Mouse (Mus musculus): ENCODE measurements around the gene Nab1. TPM values are rescaled to one million over a fixed set of nuclear protein-coding genes. Genes with fewer than 3 reads are reported as not detected.

The Nab1 gene
- total RNA-seq (2012; rRNA removed) (26.7 and 29.8 TPM in 2 replicates), polyA plus RNA-seq (2012; ENCODE audit: insufficient read depth in 1 of 2, insufficient read length in 2 of 2, low read depth in 1 of 2, low replicate concordance in 2 of 2, missing spikeins in 1 of 2) (10 to 100 TPM in 1 of 2 experiments, not detected in 1; 40.3 TPM)

GRCm38 (mm10) chr1:52500314-52500981 is at the start of gene Nab1:
Nab1 (minus strand) TSS chr1:52500679.
- H3K4me1 ChIP-seq (ENCODE audit: control insufficient read depth in 1 of 2, insufficient read depth in 2 of 2, low read length in 2 of 2), result peaks cover 3 to 6% of the 10 kb centered on the region in 2 experiments; a peak in 3 of 4 replicates
- peak within 1 kb of the TSS; percentile 74 for H3K27ac ChIP-seq (ENCODE audit: control insufficient read depth, low read depth, low read length)
- TF ChIP-seq EP300 (IDR thresholded peaks at IDR 0.05; ENCODE audit: low read depth in 1 of 2, low read length in 2 of 2), result no peak; a peak in 1 of 4 replicates
- TF ChIP-seq E2F4 (IDR thresholded peaks at IDR 0.05; ENCODE audit: borderline replicate concordance, low read depth, low read length), result no peak
- TF ChIP-seq TAL1 (IDR thresholded peaks at IDR 0.05; ENCODE audit: low read length), result no peak
- no peak for TF ChIP-seq CHD2 (IDR thresholded peaks at IDR 0.05; ENCODE audit: low read length)
- no peak for TF ChIP-seq ZMIZ1 (IDR thresholded peaks at IDR 0.05; ENCODE audit: low read depth, low read length)
- no peak for TF ChIP-seq MYB (IDR thresholded peaks at IDR 0.05; ENCODE audit: low read depth, low read length)
- TF ChIP-seq RCOR1 (IDR thresholded peaks at IDR 0.05; ENCODE audit: low read depth, low read length), result no peak
- no peak for TF ChIP-seq ETS1 (IDR thresholded peaks at IDR 0.05; ENCODE audit: low read depth, low read length)
- no peak for TF ChIP-seq USF1 (IDR thresholded peaks at IDR 0.05; ENCODE audit: low read depth, low read length)
- no peak for TF ChIP-seq ZNF384 (IDR thresholded peaks at IDR 0.05; ENCODE audit: low read depth, low read length)
- TF ChIP-seq JUND (IDR thresholded peaks at IDR 0.05; ENCODE audit: low read depth, low read length), result no peak
- no peak for TF ChIP-seq MYC (IDR thresholded peaks at IDR 0.05; ENCODE audit: low read depth, low read length)
- no peak for TF ChIP-seq POLR2A (IDR thresholded peaks at IDR 0.05; ENCODE audit: control insufficient read depth in 1 of 2, insufficient read depth in 1 of 2, low read depth in 1 of 2, low read length in 2 of 2, poor library complexity in 1 of 2)
- TF ChIP-seq ELF1 (IDR thresholded peaks at IDR 0.05; ENCODE audit: low read depth, low read length), result no peak
- TF ChIP-seq MAX (IDR thresholded peaks at IDR 0.05; ENCODE audit: low read length), result no peak
- TF ChIP-seq RAD21 (IDR thresholded peaks at IDR 0.05; ENCODE audit: low read depth, low read length), result no peak
- TF ChIP-seq MAZ (IDR thresholded peaks at IDR 0.05; ENCODE audit: low read depth, low read length), result peak; percentile 22; the same call in 1 of the 2 replicates
- TF ChIP-seq MXI1 (IDR thresholded peaks at IDR 0.05; ENCODE audit: low read depth, low read length), result peak; percentile 48
- TF ChIP-seq HCFC1 (IDR thresholded peaks at IDR 0.05; ENCODE audit: low read depth, low read length), result 0 out of 2 replicates have a peak, but pooled peaks have one; percentile 17
- peak; percentile 40 for TF ChIP-seq SIN3A (IDR thresholded peaks at IDR 0.05; ENCODE audit: low read length)
- no peak for TF ChIP-seq MEF2A (IDR thresholded peaks at IDR 0.05; ENCODE audit: extremely low read depth, insufficient replicate concordance, low read depth, low read length, poor library complexity, severe bottlenecking)
- H3K4me3 ChIP-seq (ENCODE audit: control insufficient read depth in 1 of 2, insufficient read depth in 1 of 2, low read depth in 2 of 2, low read length in 2 of 2), result peak within 1 kb of the TSS; percentile 92 to 99
- peaks cover 22% of the 10 kb centered on the region for H3K79me2 ChIP-seq (ENCODE audit: control insufficient read depth, insufficient read depth, low read length, poor library complexity)
- DNase-seq (ENCODE audit: low read depth, low spot score), result peak; percentile 74
- H3K9me3 ChIP-seq (replicated peaks; ENCODE audit: insufficient read depth, low read length), result no peaks in the 10 kb centered on the region
- peak within 1 kb of the TSS; percentile 91 for H3K9ac ChIP-seq (ENCODE audit: control insufficient read depth, low read depth, low read length, poor library complexity, severe bottlenecking)
- no peaks in the 10 kb centered on the region for H3K27me3 ChIP-seq (ENCODE audit: control insufficient read depth in 1 of 2, insufficient read depth in 2 of 2, low read length in 2 of 2)
- H3K36me3 ChIP-seq (ENCODE audit: control insufficient read depth in 1 of 2, insufficient read depth in 2 of 2, low read length in 2 of 2), result peaks cover 0 to 7% of the 10 kb centered on the region in 2 experiments; a peak in 2 of 4 replicates

All from MEL (cell line).